Mouse (Mus musculus): ENCODE measurements at regions not wholly inside any gene's neighbourhood (a gene's known extent, or its start where the extent isn't known, plus 50 kb on each side); places are given as distances from the start of the nearest gene placed in this dataset.

DNA sequence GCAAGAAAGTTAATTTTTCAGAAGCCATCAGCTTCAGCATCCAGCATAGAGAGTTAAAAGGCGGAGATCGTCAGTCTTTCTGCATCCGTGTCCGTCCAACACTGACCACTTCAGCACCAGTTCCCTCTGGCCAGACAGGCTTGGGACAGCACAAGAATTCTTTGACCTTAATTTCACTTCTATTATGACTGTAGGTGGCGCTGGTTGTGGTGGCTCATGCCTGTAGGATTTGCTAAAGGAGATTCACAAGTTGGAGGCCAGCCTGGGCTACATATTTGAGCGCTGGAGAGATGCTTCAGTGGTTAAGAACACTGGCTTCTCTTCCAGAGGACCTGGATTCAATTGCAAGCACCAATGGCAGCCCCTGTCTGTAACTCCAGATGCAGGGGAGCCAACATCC is 66.0 kb downstream of the Amer2 start:
- Histone ChIP-seq H3K27me3 (ENCODE audit: insufficient read depth, low read length) (no peaks in the 10 kb centered on the region), H3K4me3 (ENCODE audit: low read depth, low read length) (no peak overlapping the region), H3K4me2 (ENCODE audit: low read depth, low read length, poor library complexity, severe bottlenecking) (no peak overlapping the region), H3K27ac (ENCODE audit: low read depth, low read length) (no peak overlapping the region), H3K9me3 (ENCODE audit: low read length) (no peaks in the 10 kb centered on the region), H3K4me1 (ENCODE audit: insufficient read depth, low read length) (no peaks in the 10 kb centered on the region), H3K36me3 (ENCODE audit: insufficient read depth, low read length) (no peaks in the 10 kb centered on the region), H3K9ac (replicated peaks; ENCODE audit: low read length, poor library complexity, severe bottlenecking) (no peak overlapping the region)
- DNase-seq (ENCODE audit: low spot score): no peak
- peak; percentile 35 for TF ChIP-seq CTCF (IDR thresholded peaks at IDR 0.05)
- 64% methylated on average over 6 of the region's 6 CpGs for WGBS
- no peak for ATAC-seq (ENCODE audit: low FRiP score)

DNA sequence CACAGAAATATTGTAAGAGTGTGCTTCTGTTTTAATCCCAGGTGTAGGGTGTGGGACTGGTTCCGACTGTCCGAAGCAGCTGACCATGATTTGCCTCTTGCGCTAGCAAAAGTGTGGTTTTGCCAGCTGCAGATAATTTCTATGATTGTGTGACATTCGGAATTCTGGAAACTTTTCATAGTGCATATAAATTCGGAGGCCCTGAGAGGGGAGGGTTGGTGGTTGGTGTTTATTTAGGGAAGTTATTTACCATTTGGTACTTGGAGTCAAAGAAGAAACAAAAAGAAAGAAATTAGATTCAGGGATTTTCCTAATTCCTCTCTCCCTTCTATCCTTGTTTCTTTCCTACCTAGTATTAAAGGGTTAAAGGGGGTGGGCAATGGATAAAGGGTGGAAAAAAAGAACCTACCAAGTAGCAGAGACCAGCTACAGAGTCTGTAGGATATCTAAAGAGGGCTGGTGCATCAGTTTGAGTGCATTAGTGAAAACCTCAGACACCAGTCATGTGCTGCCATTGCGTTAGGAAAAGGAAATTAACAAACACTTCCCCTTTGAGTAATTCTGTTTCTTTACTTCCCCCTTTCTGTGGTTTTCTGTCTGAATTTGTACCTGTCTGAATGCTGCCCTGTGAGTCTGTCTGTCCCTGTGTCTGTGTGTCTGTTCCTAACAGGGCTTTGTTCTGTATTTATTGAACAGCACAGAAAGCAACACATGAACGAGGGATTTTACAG is 70.9 kb downstream of the Amer2 start:
- Histone ChIP-seq H3K4me1 (ENCODE audit: insufficient read depth, low read length) (no peaks in the 10 kb centered on the region), H3K9me3 (ENCODE audit: low read length) (no peaks in the 10 kb centered on the region), H3K27me3 (ENCODE audit: insufficient read depth, low read length) (no peaks in the 10 kb centered on the region), H3K4me2 (ENCODE audit: low read depth, low read length, poor library complexity, severe bottlenecking) (no peak overlapping the region), H3K9ac (replicated peaks; ENCODE audit: low read length, poor library complexity, severe bottlenecking) (no peak overlapping the region), H3K4me3 (ENCODE audit: low read depth, low read length) (no peak overlapping the region), H3K27ac (ENCODE audit: low read depth, low read length) (no peak overlapping the region), H3K36me3 (ENCODE audit: insufficient read depth, low read length) (no peaks in the 10 kb centered on the region)
- DNase-seq (ENCODE audit: low spot score) (no peak), ATAC-seq (ENCODE audit: low FRiP score) (no peak)
- 77% methylated on average over 7 of the region's 7 CpGs for WGBS
- TF ChIP-seq CTCF (IDR thresholded peaks at IDR 0.05): no peak

DNA sequence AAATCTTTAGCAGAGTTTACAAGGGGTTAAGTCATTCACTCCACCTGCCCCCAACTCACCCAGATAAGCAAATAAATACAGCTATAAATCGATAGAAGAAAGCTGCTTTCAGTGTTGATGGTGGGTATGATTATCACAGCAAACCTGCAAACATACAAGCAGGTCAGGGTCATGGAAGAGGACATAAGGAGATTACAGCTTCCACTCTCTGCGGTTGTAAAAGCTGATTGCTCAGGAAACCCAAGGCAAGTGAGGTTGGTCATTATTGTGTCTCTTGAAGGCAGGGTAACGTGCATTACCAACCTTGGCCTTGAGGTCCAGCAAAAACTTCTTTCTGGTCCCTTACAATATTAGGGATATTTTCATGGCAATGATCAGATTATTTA is 71.5 kb downstream of the Amer2 start:
- 69% methylated on average over 3 of the region's 3 CpGs for WGBS
- DNase-seq (ENCODE audit: low spot score) (no peak), ATAC-seq (ENCODE audit: low FRiP score) (no peak)
- Histone ChIP-seq H3K4me2 (ENCODE audit: low read depth, low read length, poor library complexity, severe bottlenecking) (no peak overlapping the region), H3K9me3 (ENCODE audit: low read length) (no peaks in the 10 kb centered on the region), H3K36me3 (ENCODE audit: insufficient read depth, low read length) (no peaks in the 10 kb centered on the region), H3K4me3 (ENCODE audit: low read depth, low read length) (no peak overlapping the region), H3K4me1 (ENCODE audit: insufficient read depth, low read length) (no peaks in the 10 kb centered on the region), H3K9ac (replicated peaks; ENCODE audit: low read length, poor library complexity, severe bottlenecking) (no peak overlapping the region), H3K27me3 (ENCODE audit: insufficient read depth, low read length) (no peaks in the 10 kb centered on the region), H3K27ac (ENCODE audit: low read depth, low read length) (no peak overlapping the region)
- TF ChIP-seq CTCF (IDR thresholded peaks at IDR 0.05): no peak

DNA sequence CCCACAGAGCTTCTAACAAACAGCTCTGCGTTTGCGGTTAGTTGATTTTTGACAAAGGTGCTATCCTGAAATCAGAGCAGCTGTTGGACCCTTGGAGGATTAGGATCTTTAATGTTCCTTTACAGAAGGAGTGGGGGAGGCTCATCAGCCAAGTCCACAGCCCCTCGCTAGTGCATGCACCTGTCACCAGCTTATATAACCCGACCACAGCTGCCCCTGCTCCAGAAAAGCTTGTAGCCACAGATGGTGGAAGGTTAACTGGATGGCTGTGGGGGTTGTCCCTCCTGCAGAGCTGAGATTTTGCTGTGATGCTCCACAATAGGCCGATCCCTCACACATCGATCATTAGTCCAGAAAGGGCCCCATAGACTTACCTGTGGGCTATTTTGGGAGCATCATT is 73.0 kb downstream of the Amer2 start:
- no peaks in the 10 kb centered on the region for H3K36me3 ChIP-seq (ENCODE audit: insufficient read depth, low read length)
- TF ChIP-seq CTCF (IDR thresholded peaks at IDR 0.05): no peak
- WGBS: 64% methylated on average over 6 of the region's 6 CpGs

DNA sequence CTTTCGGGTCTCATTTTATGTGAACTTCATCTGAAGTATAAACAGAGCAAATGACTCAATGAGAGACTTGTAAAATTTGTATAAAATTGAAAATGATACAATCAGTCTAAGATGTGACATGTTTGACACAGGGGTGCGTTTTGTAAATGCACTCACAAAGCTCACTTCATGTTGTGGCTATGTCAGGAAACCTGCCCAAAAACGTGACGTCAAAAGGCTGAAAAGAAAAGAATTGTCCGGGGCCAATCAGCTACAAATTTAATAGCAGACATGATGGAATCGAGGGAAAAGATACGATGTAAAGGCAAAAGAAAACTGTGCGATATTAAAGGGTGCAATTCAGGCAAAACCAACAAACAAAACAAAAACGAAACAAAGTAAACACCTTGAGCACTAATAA is 78.2 kb downstream of the Amer2 start:
- TF ChIP-seq CTCF (IDR thresholded peaks at IDR 0.05): no peak
- H3K4me2 ChIP-seq (ENCODE audit: low read depth, low read length, poor library complexity, severe bottlenecking): no peak overlapping the region
- H3K9me3 ChIP-seq (ENCODE audit: low read length): no peaks in the 10 kb centered on the region
- no peak overlapping the region for H3K4me3 ChIP-seq (ENCODE audit: low read depth, low read length)
- DNase-seq (ENCODE audit: low spot score): no peak
- no peak overlapping the region for H3K9ac ChIP-seq (replicated peaks; ENCODE audit: low read length, poor library complexity, severe bottlenecking)
- H3K36me3 ChIP-seq (ENCODE audit: insufficient read depth, low read length): no peaks in the 10 kb centered on the region
- no peaks in the 10 kb centered on the region for H3K27me3 ChIP-seq (ENCODE audit: insufficient read depth, low read length)
- no peak for ATAC-seq (ENCODE audit: low FRiP score)
- WGBS: 88% methylated on average over 9 of the region's 9 CpGs
- no peak overlapping the region for H3K27ac ChIP-seq (ENCODE audit: low read depth, low read length)
- no peaks in the 10 kb centered on the region for H3K4me1 ChIP-seq (ENCODE audit: insufficient read depth, low read length)

More for the DNA sequence above, 73.0 kb downstream of the Amer2 start:
- H3K9ac ChIP-seq (replicated peaks; ENCODE audit: low read length, poor library complexity, severe bottlenecking): no peak overlapping the region
- no peak overlapping the region for H3K4me2 ChIP-seq (ENCODE audit: low read depth, low read length, poor library complexity, severe bottlenecking)
- H3K27me3 ChIP-seq (ENCODE audit: insufficient read depth, low read length): no peaks in the 10 kb centered on the region
- DNase-seq (ENCODE audit: low spot score) (peak; percentile 17), ATAC-seq (ENCODE audit: low FRiP score) (no peak)
- H3K9me3 ChIP-seq (ENCODE audit: low read length): no peaks in the 10 kb centered on the region
- H3K4me1 ChIP-seq (ENCODE audit: insufficient read depth, low read length): no peaks in the 10 kb centered on the region
- no peak overlapping the region for H3K4me3 ChIP-seq (ENCODE audit: low read depth, low read length)
- no peak overlapping the region for H3K27ac ChIP-seq (ENCODE audit: low read depth, low read length)

DNA sequence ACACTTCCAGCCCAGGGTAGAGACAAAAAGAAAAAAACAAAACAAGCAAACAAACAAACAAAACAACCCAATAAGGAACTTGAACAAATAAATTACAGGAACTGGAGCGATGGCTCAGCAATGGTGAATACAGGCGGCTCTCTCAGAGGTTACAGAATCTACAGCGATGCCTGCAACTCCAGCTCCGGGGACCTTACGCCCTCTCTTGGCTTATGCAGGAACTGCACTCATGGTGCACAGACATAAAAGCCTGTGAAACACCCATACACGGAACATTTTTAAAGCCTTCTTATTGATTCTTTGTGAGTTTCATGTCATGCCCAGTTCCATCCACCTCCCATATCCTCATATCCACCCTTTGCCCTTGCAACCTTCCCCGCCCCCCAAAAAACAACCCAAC is 78.6 kb downstream of the Amer2 start:
- H3K4me2 ChIP-seq (ENCODE audit: low read depth, low read length, poor library complexity, severe bottlenecking): no peak overlapping the region
- 88% methylated on average over 7 of the region's 7 CpGs for WGBS
- DNase-seq (ENCODE audit: low spot score) (no peak), ATAC-seq (ENCODE audit: low FRiP score) (no peak)
- TF ChIP-seq CTCF (IDR thresholded peaks at IDR 0.05): peak; percentile 52
- no peaks in the 10 kb centered on the region for H3K27me3 ChIP-seq (ENCODE audit: insufficient read depth, low read length)
- no peaks in the 10 kb centered on the region for H3K4me1 ChIP-seq (ENCODE audit: insufficient read depth, low read length)
- H3K4me3 ChIP-seq (ENCODE audit: low read depth, low read length): no peak overlapping the region
- H3K9ac ChIP-seq (replicated peaks; ENCODE audit: low read length, poor library complexity, severe bottlenecking): no peak overlapping the region
- H3K9me3 ChIP-seq (ENCODE audit: low read length): no peaks in the 10 kb centered on the region
- H3K27ac ChIP-seq (ENCODE audit: low read depth, low read length): no peak overlapping the region
- no peaks in the 10 kb centered on the region for H3K36me3 ChIP-seq (ENCODE audit: insufficient read depth, low read length)
